Mouse (Mus musculus) heart, adult 2 months (tissue): ENCODE results near the gene Ddx59. TPM values are rescaled to one million over a fixed set of nuclear protein-coding genes. Genes with fewer than 3 reads are reported as not detected.

Experiments used
- DNase-seq, 2 experiments: peaks; one replicate each; pipeline ENCODE4 v3.0.0; 2021
- H3K27ac ChIP-seq: fragments of 200-600 bp; 2 replicates; pipeline ENCODE4 v1.8.1; 2022
- H3K27me3 ChIP-seq: fragments of 200-500 bp; 2 replicates; pipeline ENCODE4 v1.6.1; 2012; ENCODE audit warnings: mild to moderate bottlenecking, low read length, inconsistent platforms, mixed read lengths; ENCODE audit not compliant: control insufficient read depth, insufficient read depth
- H3K36me3 ChIP-seq: fragments of 200-500 bp; 2 replicates; pipeline ENCODE4 v1.6.1; 2012; ENCODE audit warnings: low read length, inconsistent platforms; ENCODE audit not compliant: control insufficient read depth, insufficient read depth
- H3K4me1 ChIP-seq: fragments of 200-500 bp; 2 replicates; pipeline ENCODE4 v1.6.1; 2011; ENCODE audit warnings: low read length; ENCODE audit not compliant: control insufficient read depth, insufficient read depth
- H3K4me3 ChIP-seq: fragments of 200-600 bp; 2 replicates; pipeline ENCODE4 v1.8.1; 2022
- H3K79me2 ChIP-seq: fragments of 200-500 bp; replicated peaks from 2 replicates; pipeline ENCODE4 v1.6.1; 2012; ENCODE audit warnings: mild to moderate bottlenecking, inconsistent platforms, low read length, moderate library complexity, mixed read lengths; ENCODE audit not compliant: control insufficient read depth, insufficient read depth
- H3K9ac ChIP-seq: fragments of 200-500 bp; 2 replicates; pipeline ENCODE4 v1.6.1; 2012; ENCODE audit warnings: low read depth, mild to moderate bottlenecking, control low read depth, inconsistent platforms, low read length, mixed read lengths
- CTCF ChIP-seq: fragments of 200-600 bp; IDR thresholded peaks from 2 replicates; pipeline ENCODE4 v1.8.1; 2022; ENCODE audit warnings: antibody characterized with exemption, mild to moderate bottlenecking, moderate library complexity
- EP300 ChIP-seq: fragments of 200-500 bp; IDR thresholded peaks from 2 replicates; pipeline ENCODE4 v1.6.1; 2011; ENCODE audit warnings: low read depth, low read length, control low read depth; ENCODE audit not compliant: insufficient read depth
- POLR2A ChIP-seq: fragments of 200-500 bp; IDR thresholded peaks from 2 replicates; pipeline ENCODE4 v1.6.1; 2011; ENCODE audit warnings: mild to moderate bottlenecking, low read depth, low read length, control low read depth; ENCODE audit not compliant: insufficient read depth
- WGBS: fragments of 180-500 bp; shearing (Covaris S2); methylation state at CpG from one replicate; pipeline ENCODE4 v1.1.7; 2018; 5-methylcytosine and 5-hydroxymethylcytosine counted together
- intact Hi-C: fragments of 180-260 bp; cut with DNase I; formaldehyde crosslinking; loops from one replicate; pipeline ENCODE4 v1.15.1; 2025
- polyA plus RNA-seq: library from polyadenylated mRNA; depleted of rRNA; stranded (reverse); fragments of >200 nt; gene quantifications from 2 replicates; pipeline ENCODE4 v1.2.3, GENCODE M21; 2012
- total RNA-seq, 2 experiments: library from RNA; stranded (reverse); gene quantifications; 2 replicates each; pipeline ENCODE4 v1.2.3; 2021

Ddx59 gene
- total and polyA plus RNA-seq, 3 experiments = 4.2 to 14.1 (median 11.8) TPM

DNA sequence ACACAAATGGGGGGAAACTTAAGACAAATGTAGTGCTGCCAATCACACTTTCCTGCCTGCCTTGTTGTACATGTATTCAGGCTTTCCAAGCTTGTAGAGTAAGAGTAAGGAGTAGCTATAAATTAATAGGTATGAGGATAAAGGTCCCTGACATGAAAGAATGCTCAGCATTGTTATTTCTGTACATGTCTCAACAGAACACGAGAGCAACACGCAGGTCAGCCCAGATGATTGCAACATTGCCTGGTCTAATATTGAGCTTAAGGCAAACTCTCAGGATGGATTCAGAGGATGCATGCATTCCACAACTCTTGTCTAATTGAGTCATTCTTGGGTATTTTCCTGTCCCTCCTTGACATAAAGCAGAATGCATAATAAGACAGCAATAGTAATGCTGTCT lies 5.4 kb upstream of the Ddx59 start:
- no peaks in the 10 kb centered on the region for H3K27me3 ChIP-seq
- no peaks in the 10 kb centered on the region for H3K79me2 ChIP-seq
- H3K4me3 ChIP-seq = no peak overlapping the region
- H3K9ac ChIP-seq = no peak overlapping the region
- no peaks in the 10 kb centered on the region for H3K36me3 ChIP-seq
- WGBS = 90% methylated on average over 2 of the region's 2 CpGs
- intact Hi-C loops = no loop called here
- DNase-seq = no peak
- H3K27ac ChIP-seq = no peak overlapping the region
- TF ChIP-seq POLR2A (no peak), EP300 (no peak), CTCF (no peak)
- no peaks in the 10 kb centered on the region; the same call in 1 of the 2 replicates for H3K4me1 ChIP-seq

DNA sequence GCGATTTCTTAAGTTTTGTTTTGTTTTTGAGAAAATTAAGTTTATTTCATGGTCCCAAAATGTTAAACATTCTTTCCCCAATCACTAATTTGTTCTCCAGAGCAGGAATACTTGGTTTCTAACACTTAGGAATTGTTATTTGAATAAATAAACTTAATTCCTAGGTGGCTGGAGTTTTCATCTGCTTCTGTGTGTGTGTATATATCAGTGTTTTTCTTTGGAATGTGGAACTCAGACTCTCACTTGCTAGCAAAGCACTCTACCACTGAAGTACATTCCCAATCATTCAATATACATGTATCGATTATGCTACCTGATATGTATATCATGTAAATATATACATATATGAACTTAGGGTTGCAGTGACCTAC lies 670 bp downstream of the Ddx59 start:
- Histone ChIP-seq H3K4me1 (no peaks in the 10 kb centered on the region; the same call in 1 of the 2 replicates), H3K36me3 (no peaks in the 10 kb centered on the region), H3K4me3 (peak overlapping the region; percentile 77), H3K9ac (no peak overlapping the region), H3K79me2 (no peaks in the 10 kb centered on the region), H3K27ac (peak overlapping the region; percentile 100), H3K27me3 (no peaks in the 10 kb centered on the region)
- intact Hi-C loops = loop anchor here (2.0 kb wide), 1 partner anchor 35 kb away; no protein-coding TSS in a partner anchor
- no peak for DNase-seq
- 51% methylated on average over 2 of the region's 2 CpGs for WGBS
- no peak for TF ChIP-seq EP300
- TF ChIP-seq CTCF = no peak
- TF ChIP-seq POLR2A = no peak

- Histone ChIP-seq H3K36me3 (no peaks in the 10 kb centered on the region), H3K4me3 (no peak overlapping the region), H3K27me3 (no peaks in the 10 kb centered on the region), H3K9ac (no peak overlapping the region), H3K27ac (no peak overlapping the region), H3K79me2 (no peaks in the 10 kb centered on the region), H3K4me1 (no peaks in the 10 kb centered on the region; the same call in 1 of the 2 replicates)
- intact Hi-C loops = no loop called here
- no peak for TF ChIP-seq CTCF
- TF ChIP-seq EP300 = no peak
- no peak for TF ChIP-seq POLR2A
- no peak for DNase-seq
- 91% methylated on average over 6 of the region's 6 CpGs for WGBS
Measured at GRCm38 (mm10) chr1:136418393-136418792, 3.3 kb downstream of the Ddx59 start.

DNA sequence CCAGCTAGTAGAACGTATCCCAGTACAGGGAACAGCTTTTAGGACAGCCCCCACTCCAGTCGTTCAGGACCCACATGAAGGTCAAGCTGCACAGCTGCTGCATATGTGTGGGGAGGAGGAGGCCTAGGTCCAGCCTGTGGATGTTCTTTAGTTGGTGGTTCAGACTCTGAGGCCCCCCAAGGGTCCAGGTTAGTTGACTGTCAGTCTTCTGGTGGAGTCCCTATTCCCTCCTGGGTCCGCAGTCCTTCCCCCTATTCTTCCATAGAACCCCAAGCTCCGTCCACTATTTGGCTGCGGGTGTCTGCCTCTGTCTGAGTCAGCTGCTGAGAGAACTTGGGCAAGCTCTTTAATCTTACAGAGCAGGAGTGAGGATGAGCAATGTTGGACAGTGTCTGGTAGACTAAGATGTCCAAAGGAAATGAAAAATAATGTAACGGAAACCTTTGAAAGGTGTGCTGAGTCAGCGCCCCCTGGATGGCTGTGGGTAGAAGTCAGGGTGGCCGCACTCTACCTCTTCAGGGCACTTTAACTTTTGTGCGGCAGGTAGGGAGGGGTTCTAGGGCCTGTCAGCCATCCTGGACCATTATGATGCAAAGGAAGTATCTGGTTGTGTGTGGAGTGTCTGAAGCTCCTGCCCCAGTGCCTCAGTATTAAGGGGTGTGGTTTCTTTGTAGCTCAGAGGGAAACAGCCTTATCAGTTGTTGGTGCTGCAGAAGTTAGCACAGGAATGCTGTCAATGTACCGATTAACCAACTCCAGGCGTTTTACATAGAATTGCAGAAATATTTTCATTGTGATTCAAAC lies 12.3 kb downstream of the Ddx59 start:
- Histone ChIP-seq H3K36me3 (no peaks in the 10 kb centered on the region), H3K27ac (no peak overlapping the region), H3K9ac (no peak overlapping the region), H3K4me3 (no peak overlapping the region), H3K4me1 (no peaks in the 10 kb centered on the region), H3K79me2 (no peaks in the 10 kb centered on the region), H3K27me3 (no peaks in the 10 kb centered on the region)
- intact Hi-C loops = no loop called here
- TF ChIP-seq EP300 (no peak), POLR2A (no peak), CTCF (no peak)
- 77% methylated on average over 11 of the region's 11 CpGs for WGBS
- no peak for DNase-seq

GRCm38 (mm10) chr1:136428981-136429380 lies 13.9 kb downstream of the Ddx59 start:
- no peaks in the 10 kb centered on the region for H3K27me3 ChIP-seq
- H3K4me3 ChIP-seq = no peak overlapping the region
- no peaks in the 10 kb centered on the region for H3K79me2 ChIP-seq
- H3K4me1 ChIP-seq = no peaks in the 10 kb centered on the region
- 85% methylated on average over 4 of the region's 4 CpGs for WGBS
- no peak for DNase-seq
- no peaks in the 10 kb centered on the region for H3K36me3 ChIP-seq
- no peak overlapping the region for H3K27ac ChIP-seq
- no peak overlapping the region for H3K9ac ChIP-seq
- intact Hi-C loops = no loop called here
- TF ChIP-seq EP300 (no peak), POLR2A (no peak)

GRCm38 (mm10) chr1:136430126-136430818 lies 15.2 kb downstream of the Ddx59 start:
- intact Hi-C loops = no loop called here
- TF ChIP-seq CTCF (no peak), POLR2A (no peak), EP300 (no peak)
- no peak for DNase-seq
- H3K27ac ChIP-seq = no peak overlapping the region
- no peak overlapping the region for H3K9ac ChIP-seq
- H3K4me1 ChIP-seq = no peaks in the 10 kb centered on the region
- H3K4me3 ChIP-seq = no peak overlapping the region
- 63% methylated on average over 7 of the region's 7 CpGs for whole genome bisulfite sequencing
- H3K36me3 ChIP-seq = no peaks in the 10 kb centered on the region
- H3K27me3 ChIP-seq = no peaks in the 10 kb centered on the region
- H3K79me2 ChIP-seq = no peaks in the 10 kb centered on the region
